Mouse (Mus musculus) urinary bladder, postnatal 14 days (tissue): Measurements from ENCODE around the gene Ostm1.

Source experiments
- DNase-seq: peaks from one replicate; pipeline ENCODE4 v3.0.0; 2021; ENCODE audit warnings: low spot score

Ostm1 gene

GRCm38 (mm10) chr10:42680582-42681001 is 97.0 kb downstream of the Ostm1 start:
- no peak for DNase-seq

DNA sequence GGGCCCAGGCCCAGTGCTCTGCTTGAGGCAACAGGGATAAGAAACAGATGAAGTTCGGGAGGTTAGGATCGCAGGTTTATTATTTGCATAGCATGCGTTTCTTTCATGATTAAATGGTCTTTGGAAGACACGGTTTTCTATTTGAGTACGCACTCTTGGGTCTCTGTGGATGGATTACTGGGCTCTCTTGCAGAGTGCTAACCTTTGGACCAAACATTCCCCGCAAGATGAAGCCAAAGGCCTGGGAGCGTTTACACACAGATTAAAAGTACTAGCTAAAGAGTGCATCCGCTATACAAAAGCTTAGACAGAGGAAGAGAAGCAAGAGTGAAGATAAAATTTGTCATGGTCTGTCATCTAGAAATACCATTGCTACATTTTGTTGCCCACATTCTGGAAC is 98.8 kb downstream of the Ostm1 start:
- DNase-seq, result no peak

DNA sequence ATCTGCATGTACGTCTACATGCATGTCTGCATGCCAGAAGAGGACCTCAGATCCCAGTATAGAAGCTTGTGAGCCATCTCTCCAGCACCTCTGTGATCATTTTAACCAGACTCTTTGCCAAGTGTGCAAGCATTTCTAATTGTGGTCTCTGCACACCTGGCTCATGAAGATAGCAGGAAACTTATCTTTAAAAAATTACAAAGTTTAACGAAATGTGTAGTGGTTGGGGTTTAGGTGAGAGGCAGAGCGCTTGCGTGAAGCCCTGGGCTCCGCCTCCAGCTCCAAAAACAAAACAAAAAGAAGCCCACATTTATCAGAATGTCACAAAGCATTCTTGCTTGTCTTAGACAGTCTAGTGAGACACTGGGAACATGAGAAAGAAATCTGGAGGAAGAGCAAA is 104.3 kb downstream of the Ostm1 start:
- DNase-seq, result no peak

DNA sequence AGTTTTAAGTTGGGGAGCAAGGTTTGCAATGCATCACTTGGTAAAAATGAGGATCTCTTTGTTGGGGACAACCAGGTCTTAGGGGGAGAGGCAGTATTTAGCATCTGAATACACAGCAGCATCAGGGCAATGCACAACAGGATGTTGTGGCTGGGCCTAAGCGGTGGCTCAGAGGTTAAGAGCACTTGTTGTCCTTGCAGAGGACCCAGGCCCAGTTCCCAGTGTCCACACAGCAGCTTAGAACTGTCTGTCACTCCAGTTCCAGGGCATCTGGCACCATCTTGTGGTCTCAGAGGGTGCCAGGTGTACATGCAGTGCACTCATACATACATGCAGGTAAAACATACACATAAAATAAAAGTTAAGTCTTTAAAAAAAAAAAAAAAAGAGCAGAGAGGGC is 106.1 kb downstream of the Ostm1 start:
- no peak for DNase-seq

- DNase-seq, result no peak
Measured at GRCm38 (mm10) chr10:42690233-42691028, 106.8 kb downstream of the Ostm1 start.

GRCm38 (mm10) chr10:42691051-42691450 is 107.4 kb downstream of the Ostm1 start:
- DNase-seq, result no peak

- no peak for DNase-seq
Measured at GRCm38 (mm10) chr10:42692095-42692494, 108.5 kb downstream of the Ostm1 start.

DNA sequence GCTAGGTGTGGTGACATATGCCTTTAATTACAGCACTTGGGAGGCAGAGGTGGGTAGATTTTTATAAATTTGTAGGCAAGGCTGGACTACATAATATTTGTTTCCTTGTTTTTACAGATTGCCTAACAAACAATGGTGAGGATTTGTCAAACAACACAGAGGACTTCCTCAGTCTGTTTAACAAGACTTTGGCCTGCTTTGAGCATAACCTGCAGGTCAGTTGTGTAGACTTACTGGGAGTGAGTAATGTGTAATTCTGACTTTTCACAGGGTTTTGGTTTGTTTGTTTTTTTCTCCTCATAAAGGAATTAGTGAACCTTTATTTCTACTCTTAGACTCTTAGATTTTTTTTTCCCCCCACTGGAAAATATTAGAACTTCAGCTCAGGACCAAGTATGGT is 109.2 kb downstream of the Ostm1 start:
- no peak for DNase-seq

- no peak for DNase-seq
Measured at GRCm38 (mm10) chr10:42693482-42693881, 109.9 kb downstream of the Ostm1 start.

DNA sequence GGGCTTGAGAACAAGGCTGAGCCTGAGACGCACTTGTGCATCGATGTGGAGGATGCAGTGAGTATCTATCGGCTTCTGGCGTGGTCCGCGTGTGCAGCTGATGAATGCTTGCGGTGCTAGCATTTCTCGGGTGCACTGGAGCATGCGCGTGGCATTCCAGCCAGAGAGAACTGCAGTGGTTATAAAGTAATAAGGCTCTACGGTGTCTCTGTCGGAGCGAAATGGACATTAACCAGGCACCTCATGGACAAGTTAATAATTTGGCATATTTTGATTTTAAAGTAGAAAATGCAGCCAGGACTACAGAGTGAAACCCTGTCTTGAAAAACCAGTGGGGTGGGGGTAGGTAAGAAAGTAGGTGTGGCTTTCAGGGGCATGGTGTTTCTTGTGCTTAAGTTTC is 112.7 kb downstream of the Ostm1 start:
- no peak for DNase-seq

- DNase-seq, result peak; percentile 68
Measured at GRCm38 (mm10) chr10:42697007-42697406, 113.4 kb downstream of the Ostm1 start.

DNA sequence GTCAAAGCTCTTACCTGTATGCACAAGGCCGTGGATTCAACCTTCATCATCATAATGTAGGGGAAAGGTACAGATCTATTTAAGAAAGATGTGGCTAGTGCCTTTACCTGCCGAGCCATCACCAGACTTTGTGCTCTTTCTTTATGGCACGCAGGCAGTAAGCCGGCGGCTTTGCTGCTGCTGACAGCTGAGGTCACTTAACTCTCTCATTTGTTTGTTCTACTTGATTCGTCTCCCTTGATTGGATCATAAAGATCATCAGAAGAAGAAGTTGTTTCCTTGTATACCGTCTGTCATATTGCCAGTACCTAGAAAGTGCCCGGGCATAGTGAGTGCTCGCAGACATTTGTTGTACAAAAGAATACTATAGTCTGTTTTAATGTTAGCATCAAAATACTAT is 114.8 kb downstream of the Ostm1 start:
- DNase-seq, result no peak

DNA sequence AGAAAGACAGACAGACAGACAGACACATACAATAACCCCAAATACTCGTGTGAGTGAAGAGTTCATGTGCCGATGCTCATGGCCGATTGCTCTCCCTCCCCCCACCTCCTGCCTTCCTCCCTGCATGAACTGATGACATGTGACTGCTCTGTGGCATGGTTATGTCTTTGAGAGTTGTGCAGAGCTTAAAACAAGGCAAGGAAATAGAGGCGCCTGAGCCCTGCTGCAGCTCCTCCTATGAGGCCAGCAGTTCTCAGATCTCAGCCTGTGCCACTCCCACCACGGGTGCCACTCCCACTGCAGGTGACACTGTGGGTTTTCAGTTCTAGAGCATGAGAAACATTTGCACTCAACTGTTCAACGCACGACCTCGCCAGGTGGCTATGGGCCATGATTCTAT is 115.4 kb downstream of the Ostm1 start:
- DNase-seq, result no peak

DNA sequence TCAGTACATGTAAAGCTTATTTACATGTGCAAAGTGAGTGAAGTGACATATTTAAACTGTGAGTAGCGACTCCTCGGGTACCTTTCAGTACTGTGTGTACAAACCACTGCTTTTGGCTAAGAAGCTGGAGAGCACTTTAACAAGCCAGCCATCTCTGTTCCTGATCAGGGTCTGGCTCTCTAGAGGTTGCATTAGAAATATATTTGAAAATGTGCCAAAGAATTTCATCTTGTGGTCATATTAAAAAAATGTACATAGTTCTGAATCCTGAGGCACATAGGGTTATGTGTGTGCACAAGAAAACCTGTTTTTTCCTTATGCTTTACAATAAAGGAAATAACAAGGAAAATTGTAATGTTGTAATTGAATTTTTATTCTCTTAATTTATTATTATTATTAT is 118.5 kb downstream of the Ostm1 start:
- DNase-seq, result no peak

GRCm38 (mm10) chr10:42714676-42715075 is 131.1 kb downstream of the Ostm1 start:
- no peak for DNase-seq

DNA sequence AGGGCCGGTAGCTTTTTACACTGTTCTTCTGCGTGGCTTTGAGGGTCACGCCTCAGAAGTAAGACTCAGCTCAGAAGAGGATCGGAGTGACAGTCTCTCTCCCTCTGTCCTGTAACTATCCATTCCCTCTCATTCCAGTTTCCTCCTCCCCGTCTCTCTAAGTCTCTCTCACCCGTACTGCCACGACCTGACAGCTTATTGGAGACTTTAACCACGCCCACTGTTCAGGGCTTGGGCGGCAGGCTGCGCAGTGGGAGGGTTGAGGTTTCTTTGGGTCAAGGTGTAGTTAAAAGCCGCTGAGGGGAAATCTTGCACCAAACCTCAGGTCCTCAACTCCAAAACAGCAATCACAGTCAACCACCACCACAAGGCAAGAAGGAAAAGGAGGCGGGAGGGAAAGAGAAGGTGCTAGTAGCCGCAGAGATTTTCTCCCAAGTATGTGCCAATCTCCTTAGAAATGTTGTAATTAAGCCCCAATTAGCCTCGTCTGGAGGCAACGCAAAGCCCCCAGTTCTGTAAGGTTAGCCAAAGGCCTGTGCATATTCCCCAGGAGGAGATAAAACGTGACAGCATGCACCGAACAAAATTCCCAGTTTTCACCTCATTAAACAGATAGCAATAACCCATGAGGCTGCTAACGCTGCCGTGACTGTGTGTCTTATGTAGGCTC is 131.9 kb downstream of the Ostm1 start:
- peak; percentile 6 for DNase-seq

DNA sequence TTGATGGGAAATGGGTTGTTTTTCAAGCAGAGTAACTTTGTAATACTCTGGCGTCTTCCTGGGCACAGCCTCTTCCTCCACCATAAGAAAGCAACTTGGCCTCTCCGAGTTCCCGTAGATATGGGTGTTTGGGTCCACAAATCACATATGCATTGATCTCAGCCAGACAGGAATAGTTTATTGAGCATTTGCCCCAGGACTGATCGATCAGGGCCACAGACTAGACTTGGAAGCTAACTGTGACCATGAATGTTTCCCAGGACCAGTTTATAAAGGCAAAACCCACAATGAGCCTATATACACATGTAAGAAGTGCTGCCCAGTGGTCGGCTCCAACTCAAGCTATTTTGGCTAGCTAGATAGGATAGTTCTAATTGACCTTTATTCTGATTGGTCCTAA is 138.5 kb downstream of the Ostm1 start:
- DNase-seq, result no peak

DNA sequence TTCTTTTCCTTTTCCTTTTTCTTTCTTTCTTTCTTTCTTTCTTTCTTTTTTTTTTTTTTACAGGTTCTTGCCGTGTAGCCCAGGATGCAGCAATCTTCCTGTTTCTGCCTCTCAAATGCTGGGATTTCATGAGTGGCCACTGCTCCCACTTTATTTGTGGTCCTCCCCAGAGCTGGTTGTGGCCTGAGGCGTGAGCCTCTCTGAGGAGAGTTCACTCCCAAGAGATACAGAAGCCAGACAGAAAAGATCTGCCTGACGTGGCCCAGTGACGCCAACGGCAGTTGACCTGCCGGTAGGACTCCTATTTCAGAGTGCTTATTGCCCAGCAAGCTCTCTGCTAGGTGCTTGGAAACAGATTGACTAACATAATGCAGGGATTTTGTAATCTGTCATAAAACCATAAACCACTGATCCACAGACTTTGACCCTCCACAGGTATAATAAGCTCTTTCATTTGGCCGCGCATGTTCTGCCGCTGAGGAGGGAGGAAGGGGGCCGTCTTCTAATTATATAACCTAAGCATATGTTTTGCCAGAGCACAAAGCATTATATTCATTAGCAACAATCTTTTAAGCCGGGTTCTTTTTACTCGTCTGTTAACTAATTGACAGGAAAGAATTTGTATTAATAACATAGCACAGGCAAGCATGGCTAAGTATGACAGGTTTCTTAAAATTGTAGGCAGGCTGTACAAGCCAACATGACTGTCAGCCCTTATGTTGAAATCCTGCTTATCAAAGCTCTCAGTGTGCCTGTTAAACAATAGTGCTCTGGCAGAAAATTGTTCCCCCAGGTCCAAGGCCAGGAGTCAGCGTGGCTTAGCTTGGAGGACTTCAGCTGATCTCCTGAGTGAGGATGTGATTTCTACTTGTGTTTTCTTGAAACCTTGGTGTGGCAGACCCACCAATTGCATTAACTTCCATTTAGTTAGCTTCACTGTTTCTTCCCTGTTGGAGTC is 139.9 kb downstream of the Ostm1 start:
- no peak for DNase-seq

DNA sequence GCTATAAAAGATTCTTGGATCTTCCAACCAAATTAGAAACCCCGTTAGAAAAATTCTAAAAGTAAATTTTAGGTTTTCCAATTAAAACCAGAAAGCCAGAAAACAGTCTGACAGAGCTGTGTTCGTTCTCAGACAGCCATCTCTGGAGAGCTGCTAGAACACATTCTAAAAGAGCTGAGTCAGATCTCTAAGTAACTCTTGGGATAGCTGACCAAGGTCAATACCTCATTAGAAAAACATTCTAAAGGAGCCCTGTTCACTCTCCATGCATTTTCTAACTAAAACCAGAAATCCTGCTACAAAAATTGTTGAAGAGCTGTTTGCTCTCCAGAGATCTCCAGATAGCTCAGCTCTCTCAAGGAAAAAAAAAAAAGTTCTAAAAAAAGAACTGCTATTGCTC is 146.0 kb downstream of the Ostm1 start:
- DNase-seq, result no peak

- peak; percentile 18 for DNase-seq
Measured at GRCm38 (mm10) chr10:42734546-42735060, 151.0 kb downstream of the Ostm1 start.

GRCm38 (mm10) chr10:42751813-42752212 is 168.2 kb downstream of the Ostm1 start:
- no peak for DNase-seq
